Mouse (Mus musculus): ENCODE measurements around the gene Tbata. TPM values are rescaled to one million over a fixed set of nuclear protein-coding genes. Genes with fewer than 3 reads are reported as not detected.

The Tbata gene
- polyA plus RNA-seq, 1 experiment from 2014 or later = 0.67 TPM

DNA sequence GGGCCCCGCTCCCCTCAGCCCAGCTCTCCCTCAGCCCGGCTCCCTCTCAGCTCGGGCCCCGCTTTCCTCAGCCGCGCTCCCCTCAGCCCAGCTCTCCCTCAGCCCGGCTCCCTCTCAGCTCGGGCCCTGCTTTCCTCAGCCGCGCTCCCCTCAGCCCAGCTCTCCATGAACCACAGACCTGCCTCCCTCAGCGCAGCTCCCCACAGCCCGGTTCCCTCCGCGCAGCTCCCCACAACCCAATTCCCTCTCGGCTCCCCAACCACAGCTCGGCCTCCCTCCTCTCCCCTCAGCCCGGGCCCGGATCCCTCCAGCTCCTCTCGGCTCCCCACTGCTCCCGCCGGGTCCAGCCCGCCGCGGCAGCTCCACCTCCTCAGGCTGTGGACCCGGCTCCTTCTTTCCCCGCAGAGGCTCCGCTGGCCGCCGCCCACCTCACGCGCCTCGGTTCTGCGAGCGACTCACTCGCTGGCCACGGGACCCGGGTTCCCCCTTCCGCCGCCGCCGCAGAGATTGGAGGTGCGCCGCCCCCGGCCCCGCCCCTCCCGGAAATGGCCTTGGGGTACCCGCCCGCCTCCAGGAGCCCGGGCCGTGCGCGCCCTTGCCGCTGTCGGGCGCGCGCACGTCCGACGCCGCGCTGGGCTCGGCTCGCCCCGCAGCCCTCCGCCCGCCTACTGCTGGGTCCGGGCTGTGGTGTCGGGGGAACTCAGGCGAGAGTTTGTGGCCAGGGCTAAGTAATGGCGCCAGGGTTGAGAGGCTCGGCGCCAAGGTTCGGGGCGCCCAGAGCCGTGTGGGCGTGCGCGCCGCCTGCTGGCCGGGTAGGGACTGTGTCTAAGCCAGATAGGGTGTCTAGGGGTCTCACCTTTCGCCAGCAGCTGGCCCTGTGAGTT, 24.4 kb upstream of the Tbata start, which contains the start of gene Sgpl1:
Sgpl1 (minus strand) TSS at position 547 of the 884 bp plus-strand sequence.
- peak within 1 kb of the TSS; percentile 86 for H3K4me3 ChIP-seq
- H3K36me3 ChIP-seq = no peaks in the 10 kb centered on the region
- H3K27ac ChIP-seq = peak within 1 kb of the TSS; percentile 92
- no peaks in the 10 kb centered on the region for H3K27me3 ChIP-seq (replicated peaks)
- peak within 1 kb of the TSS; percentile 95 for H3K9ac ChIP-seq
- no peaks in the 10 kb centered on the region for H3K9me3 ChIP-seq
- H3K4me1 ChIP-seq = no peaks in the 10 kb centered on the region; the same call in 1 of the 2 replicates
- ATAC-seq (ENCODE audit: low FRiP score, low read depth) = peak; percentile 87
- peak within 1 kb of the TSS; percentile 98 for H3K4me2 ChIP-seq (replicated peaks)
- under 1% methylated on average over 82 of the region's 82 CpGs for WGBS

DNA sequence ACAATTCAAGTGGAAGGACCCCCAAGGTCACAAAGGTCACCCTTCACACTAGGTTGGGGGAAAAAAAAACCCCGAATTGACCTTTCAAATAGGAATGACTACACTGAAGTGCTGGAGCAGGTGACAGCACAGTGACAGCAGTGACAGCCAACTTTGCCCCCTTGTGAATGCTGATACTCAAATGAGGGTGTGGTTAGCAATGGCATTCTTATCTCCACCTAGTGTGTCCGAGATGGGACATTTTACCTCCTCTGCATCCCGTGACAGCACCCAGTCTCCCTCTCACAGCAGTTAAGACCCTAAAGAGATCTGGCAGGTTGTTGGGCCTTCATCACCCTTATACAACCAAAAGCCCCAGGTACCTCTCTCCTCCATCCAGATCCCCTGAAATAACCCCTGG, 22.3 kb upstream of the Tbata start:
- Histone ChIP-seq H3K4me1 (no peaks in the 10 kb centered on the region; the same call in 1 of the 2 replicates), H3K27ac (no peak overlapping the region), H3K9me3 (no peaks in the 10 kb centered on the region), H3K4me3 (no peak overlapping the region), H3K27me3 (replicated peaks) (no peaks in the 10 kb centered on the region), H3K9ac (no peak overlapping the region), H3K36me3 (no peaks in the 10 kb centered on the region), H3K4me2 (replicated peaks) (no peak overlapping the region)
- no peak for ATAC-seq (ENCODE audit: low FRiP score, low read depth)
- WGBS = 80% methylated on average over 3 of the region's 3 CpGs

DNA sequence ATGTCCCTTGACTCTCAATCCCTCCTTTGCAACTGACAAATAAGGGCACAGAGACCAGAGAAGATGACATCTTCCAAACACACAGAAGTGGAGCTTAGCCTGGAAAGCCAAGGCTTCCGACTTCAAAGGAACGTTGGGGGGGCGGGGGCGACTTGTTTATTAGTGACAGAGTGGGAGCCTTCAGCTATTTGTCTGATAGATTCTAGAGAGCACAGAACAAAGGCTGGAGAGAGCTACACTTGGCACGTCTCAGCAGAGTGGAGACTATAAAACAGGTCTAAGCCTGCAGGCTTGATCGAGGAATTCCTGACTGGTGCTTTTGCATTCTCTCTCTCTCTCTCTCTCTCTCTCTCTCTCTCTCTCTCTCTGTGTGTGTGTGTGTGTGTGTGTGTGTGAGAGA, 21.1 kb upstream of the Tbata start:
- no peaks in the 10 kb centered on the region; the same call in 1 of the 2 replicates for H3K4me1 ChIP-seq
- H3K27me3 ChIP-seq (replicated peaks) = no peaks in the 10 kb centered on the region
- no peaks in the 10 kb centered on the region for H3K9me3 ChIP-seq
- no peak for ATAC-seq (ENCODE audit: low FRiP score, low read depth)
- H3K27ac ChIP-seq = no peak overlapping the region
- WGBS = 31% methylated on average over 6 of the region's 6 CpGs
- no peak overlapping the region for H3K9ac ChIP-seq
- H3K4me2 ChIP-seq (replicated peaks) = no peak overlapping the region
- no peak overlapping the region for H3K4me3 ChIP-seq
- H3K36me3 ChIP-seq = no peaks in the 10 kb centered on the region

DNA sequence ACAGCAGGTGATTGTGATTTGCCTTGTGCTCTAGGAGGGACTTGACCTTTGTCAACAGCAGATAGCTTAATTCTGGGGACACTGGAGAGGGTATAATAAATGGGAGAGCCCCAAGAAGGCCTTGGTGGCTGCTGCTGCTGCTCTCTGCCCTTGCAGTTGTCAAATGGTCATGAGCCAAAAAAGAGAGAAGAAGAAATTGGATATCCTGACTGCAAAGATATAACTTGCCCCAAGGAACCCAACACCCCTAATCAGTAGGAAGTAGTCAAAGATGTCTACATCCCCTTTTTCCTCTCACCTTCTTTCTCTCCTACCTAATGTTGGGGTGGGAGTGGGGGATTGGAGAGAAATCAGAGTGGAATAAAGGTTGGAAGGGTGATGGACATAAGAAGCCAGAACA, 19.6 kb upstream of the Tbata start:
- H3K9me3 ChIP-seq = no peaks in the 10 kb centered on the region
- no peak overlapping the region for H3K27ac ChIP-seq
- ATAC-seq (ENCODE audit: low FRiP score, low read depth) = no peak
- no peak overlapping the region for H3K4me2 ChIP-seq (replicated peaks)
- H3K36me3 ChIP-seq = no peaks in the 10 kb centered on the region
- no peak overlapping the region for H3K4me3 ChIP-seq
- no peak overlapping the region for H3K9ac ChIP-seq
- H3K4me1 ChIP-seq = no peaks in the 10 kb centered on the region
- no peaks in the 10 kb centered on the region for H3K27me3 ChIP-seq (replicated peaks)

DNA sequence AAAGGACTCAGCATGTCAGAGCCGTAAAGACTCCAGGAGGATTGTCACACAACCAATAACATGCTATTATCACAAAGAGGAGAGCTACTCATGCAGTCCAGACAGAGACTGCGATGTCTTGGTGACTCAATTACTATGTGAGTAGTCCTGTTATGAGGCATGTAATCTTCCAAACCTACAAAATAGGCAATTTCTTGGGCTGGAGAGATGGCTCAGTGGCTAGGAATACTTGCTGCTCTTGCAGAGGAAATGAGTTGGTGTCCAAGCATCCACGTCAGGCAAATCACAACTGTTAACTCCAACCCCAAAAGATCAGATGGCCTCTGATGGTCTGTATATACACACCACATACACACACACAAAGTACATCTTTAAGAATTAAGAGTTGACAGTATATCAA, 16.1 kb upstream of the Tbata start:
- ATAC-seq (ENCODE audit: low FRiP score, low read depth) = no peak
- Histone ChIP-seq H3K9ac (no peak overlapping the region), H3K4me1 (no peaks in the 10 kb centered on the region), H3K36me3 (no peaks in the 10 kb centered on the region), H3K27ac (no peak overlapping the region), H3K27me3 (replicated peaks) (no peaks in the 10 kb centered on the region), H3K4me3 (no peak overlapping the region), H3K4me2 (replicated peaks) (no peak overlapping the region), H3K9me3 (no peaks in the 10 kb centered on the region)
- 78% methylated on average over 3 of the region's 3 CpGs for WGBS

DNA sequence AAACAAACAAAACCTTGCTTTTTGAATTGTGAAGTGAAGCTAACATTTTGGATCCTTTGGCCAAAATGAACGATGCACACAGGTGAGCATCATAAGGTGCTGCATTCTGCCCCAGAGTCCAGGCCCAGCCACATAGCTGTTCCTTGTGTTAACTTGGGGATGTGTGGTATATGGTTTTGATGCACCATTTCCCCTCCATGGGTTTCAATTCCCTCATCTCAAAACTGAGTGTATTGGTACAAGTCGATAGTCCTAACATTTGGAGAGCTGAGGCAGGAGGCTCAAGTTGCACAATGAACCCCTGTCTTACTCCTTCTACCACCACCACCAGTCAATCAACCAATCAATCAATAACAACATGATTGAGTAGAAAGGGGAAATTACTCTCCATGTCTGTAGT, 15.3 kb upstream of the Tbata start:
- no peak for ATAC-seq (ENCODE audit: low FRiP score, low read depth)
- 93% methylated on average over 2 of the region's 2 CpGs for WGBS
- Histone ChIP-seq H3K4me2 (replicated peaks) (no peak overlapping the region), H3K27ac (no peak overlapping the region), H3K36me3 (no peaks in the 10 kb centered on the region), H3K4me1 (no peaks in the 10 kb centered on the region), H3K9ac (no peak overlapping the region), H3K27me3 (replicated peaks) (no peaks in the 10 kb centered on the region), H3K4me3 (no peak overlapping the region), H3K9me3 (no peaks in the 10 kb centered on the region)

DNA sequence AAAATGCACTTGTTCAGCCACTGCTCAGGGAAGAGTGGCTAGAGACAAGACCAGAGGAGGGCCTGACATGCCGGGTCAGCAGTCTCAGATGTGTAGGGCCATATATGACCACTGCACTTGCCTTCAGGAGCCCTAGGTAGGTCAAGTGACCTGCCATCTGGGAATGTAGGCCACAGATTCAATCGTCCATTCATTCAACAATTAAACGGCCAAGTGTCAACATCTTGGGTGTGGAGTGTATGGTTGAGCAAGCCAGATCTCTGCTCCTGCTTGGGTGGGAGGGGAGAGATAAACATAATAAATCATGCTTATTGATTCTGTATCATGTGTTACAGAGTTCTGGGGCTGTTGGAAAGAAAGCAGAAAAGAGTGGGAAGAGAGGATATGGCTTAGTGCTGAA, 13.2 kb upstream of the Tbata start:
- ATAC-seq (ENCODE audit: low FRiP score, low read depth) = no peak
- Histone ChIP-seq H3K4me1 (no peaks in the 10 kb centered on the region), H3K9ac (no peak overlapping the region)

DNA sequence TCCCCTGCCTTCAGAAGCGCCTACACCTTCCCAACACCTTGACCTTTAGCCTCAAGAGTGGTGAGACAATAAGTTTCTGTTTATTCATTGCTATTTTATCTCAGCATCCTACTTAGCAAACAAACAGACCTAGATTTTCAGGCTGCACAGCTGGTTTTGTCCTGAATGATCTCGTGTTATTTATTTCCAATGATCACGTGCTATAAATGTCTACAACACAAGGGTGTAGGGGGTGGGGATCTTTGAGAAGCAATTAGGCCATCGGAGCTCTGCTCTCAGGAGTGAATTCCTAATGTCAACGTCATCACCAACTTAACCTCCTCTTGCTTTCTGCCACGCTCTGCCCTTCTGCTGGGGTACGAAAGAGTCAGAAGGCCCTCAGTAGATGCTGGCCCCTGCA, 11.7 kb upstream of the Tbata start:
- no peak overlapping the region for H3K4me3 ChIP-seq
- WGBS = 80% methylated on average over 7 of the region's 7 CpGs
- no peak for ATAC-seq (ENCODE audit: low FRiP score, low read depth)
- H3K4me1 ChIP-seq = no peaks in the 10 kb centered on the region
- H3K36me3 ChIP-seq = no peaks in the 10 kb centered on the region
- H3K9ac ChIP-seq = no peak overlapping the region
- H3K27me3 ChIP-seq (replicated peaks) = no peaks in the 10 kb centered on the region
- no peak overlapping the region for H3K27ac ChIP-seq
- no peaks in the 10 kb centered on the region for H3K9me3 ChIP-seq
- no peak overlapping the region for H3K4me2 ChIP-seq (replicated peaks)

More for the DNA sequence above, 13.2 kb upstream of the Tbata start:
- no peak overlapping the region for H3K4me3 ChIP-seq
- H3K9me3 ChIP-seq = no peaks in the 10 kb centered on the region
- WGBS = 78% methylated on average over 3 of the region's 3 CpGs
- no peak overlapping the region for H3K4me2 ChIP-seq (replicated peaks)
- no peaks in the 10 kb centered on the region for H3K36me3 ChIP-seq
- H3K27me3 ChIP-seq (replicated peaks) = no peaks in the 10 kb centered on the region
- H3K27ac ChIP-seq = no peak overlapping the region

DNA sequence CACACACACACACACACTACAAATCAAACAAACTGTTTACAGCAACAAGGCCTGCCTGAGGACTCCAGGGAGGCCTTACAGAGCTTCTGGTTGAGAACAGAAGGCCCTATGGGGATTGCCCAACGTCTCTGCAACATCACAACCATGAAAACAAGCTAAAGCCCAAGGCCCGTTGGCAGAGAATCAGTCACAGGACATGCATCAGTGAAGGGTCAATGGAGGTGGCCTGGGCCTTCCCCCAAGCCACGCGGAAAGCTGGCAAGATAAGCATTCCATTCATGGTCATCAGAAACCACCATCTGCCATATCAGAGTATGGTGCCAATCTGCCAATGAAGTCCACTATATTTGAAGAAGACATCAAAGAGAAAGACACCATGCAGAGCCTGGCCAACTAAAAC, 11.1 kb upstream of the Tbata start:
- ATAC-seq (ENCODE audit: low FRiP score, low read depth) = no peak
- WGBS = 79% methylated on average over 4 of the region's 4 CpGs
- Histone ChIP-seq H3K27me3 (replicated peaks) (no peaks in the 10 kb centered on the region), H3K4me1 (no peaks in the 10 kb centered on the region), H3K36me3 (no peaks in the 10 kb centered on the region), H3K4me3 (no peak overlapping the region), H3K27ac (no peak overlapping the region), H3K4me2 (replicated peaks) (no peak overlapping the region), H3K9me3 (no peaks in the 10 kb centered on the region), H3K9ac (no peak overlapping the region)

DNA sequence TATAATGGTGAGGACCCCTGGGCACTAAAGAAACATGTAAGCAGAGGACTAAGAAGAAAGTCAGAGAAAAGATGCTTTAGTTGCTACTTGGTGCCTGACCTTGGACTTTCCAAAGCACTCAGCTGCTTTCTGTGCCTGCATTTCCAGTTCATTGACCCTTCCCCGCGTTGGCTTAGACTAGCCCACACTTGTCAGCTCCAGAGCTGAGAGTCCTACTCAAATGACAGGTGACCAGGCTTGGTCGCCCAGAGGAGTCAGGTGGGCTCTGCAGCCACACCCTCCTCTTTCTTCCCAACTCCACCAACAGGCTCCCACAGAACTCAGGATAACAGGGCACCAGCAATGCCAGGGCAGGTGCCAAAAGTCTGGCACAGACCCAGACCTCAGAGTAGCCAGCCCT, 9.4 kb upstream of the Tbata start:
- Histone ChIP-seq H3K4me2 (replicated peaks) (no peak overlapping the region), H3K9ac (no peak overlapping the region), H3K4me3 (no peak overlapping the region), H3K27ac (no peak overlapping the region), H3K36me3 (no peaks in the 10 kb centered on the region), H3K4me1 (no peaks in the 10 kb centered on the region), H3K27me3 (replicated peaks) (no peaks in the 10 kb centered on the region), H3K9me3 (no peaks in the 10 kb centered on the region)
- 78% methylated on average over 3 of the region's 3 CpGs for WGBS
- no peak for ATAC-seq (ENCODE audit: low FRiP score, low read depth)

DNA sequence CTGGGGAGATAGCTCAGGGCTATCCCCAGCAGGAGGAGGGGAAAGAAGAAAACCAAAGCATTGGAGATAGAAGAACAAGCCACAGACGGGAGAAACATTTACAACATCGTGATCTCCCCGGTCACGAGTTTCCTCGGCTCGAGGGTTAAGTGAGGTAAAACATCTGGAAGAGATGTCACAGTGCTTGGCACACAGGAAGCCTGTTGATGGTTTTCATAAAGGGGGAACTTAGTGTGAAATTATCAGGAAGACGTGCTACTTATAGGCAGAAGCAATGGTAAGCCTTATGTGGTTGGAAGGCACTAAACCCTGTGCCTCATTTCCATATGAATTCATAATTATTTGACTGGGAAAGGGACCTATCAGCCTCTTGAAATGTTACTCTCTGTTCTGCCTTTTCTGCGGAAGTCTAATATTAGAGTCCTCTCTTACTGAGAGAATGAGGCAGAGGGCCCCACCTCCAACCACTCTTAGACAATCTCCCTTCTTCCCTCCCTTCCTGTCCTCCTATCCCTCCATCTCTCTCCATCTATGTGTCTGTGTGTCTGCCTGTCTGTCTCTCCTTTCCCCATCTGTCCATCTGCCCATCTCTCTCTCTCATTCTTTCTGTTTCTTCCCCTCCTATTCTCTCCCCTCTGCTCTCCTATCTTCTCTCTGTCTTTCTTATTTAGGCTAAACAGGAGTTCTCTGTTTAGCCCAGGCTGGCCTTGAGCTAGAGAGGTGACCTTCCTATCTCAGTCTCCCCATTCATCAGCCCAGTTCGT, 4.2 kb upstream of the Tbata start:
- Histone ChIP-seq H3K27ac (no peak overlapping the region), H3K9ac (no peak overlapping the region), H3K4me1 (no peaks in the 10 kb centered on the region), H3K27me3 (replicated peaks) (no peaks in the 10 kb centered on the region), H3K4me3 (no peak overlapping the region), H3K36me3 (no peaks in the 10 kb centered on the region), H3K4me2 (replicated peaks) (no peak overlapping the region), H3K9me3 (no peaks in the 10 kb centered on the region)
- ATAC-seq (ENCODE audit: low FRiP score, low read depth) = no peak
- WGBS = 67% methylated on average over 9 of the region's 9 CpGs

DNA sequence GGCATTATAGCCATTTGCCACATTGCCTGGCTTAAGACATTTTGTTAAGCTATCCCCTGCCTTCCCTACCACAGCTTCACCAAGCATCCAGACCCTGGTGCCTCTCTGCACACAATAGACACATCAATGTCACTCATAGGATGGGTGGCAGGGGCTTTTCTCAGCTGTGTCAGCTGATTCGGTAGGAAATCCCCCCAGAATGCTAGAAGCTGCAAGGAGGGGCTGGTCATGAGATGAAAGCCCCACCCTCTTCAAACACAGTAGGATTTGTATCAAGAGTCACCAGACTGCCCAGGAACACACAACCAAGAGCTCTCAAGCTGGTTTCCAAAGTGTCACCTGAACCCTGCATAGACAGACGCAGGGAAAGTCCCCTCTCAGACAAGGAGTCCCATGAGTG, 3.4 kb upstream of the Tbata start:
- H3K36me3 ChIP-seq = no peaks in the 10 kb centered on the region
- no peaks in the 10 kb centered on the region for H3K4me1 ChIP-seq
- no peak overlapping the region for H3K4me3 ChIP-seq
- WGBS = 69% methylated on average over 2 of the region's 2 CpGs
- ATAC-seq (ENCODE audit: low FRiP score, low read depth) = no peak
- no peak overlapping the region for H3K9ac ChIP-seq
- H3K4me2 ChIP-seq (replicated peaks) = no peak overlapping the region
- no peaks in the 10 kb centered on the region for H3K27me3 ChIP-seq (replicated peaks)
- no peaks in the 10 kb centered on the region for H3K9me3 ChIP-seq
- no peak overlapping the region for H3K27ac ChIP-seq

Data from neural tube, embryonic 12.5 days (tissue).